Mouse (Mus musculus): ENCODE results near the gene Hjurp. TPM values are rescaled to one million over a fixed set of nuclear protein-coding genes. Genes with fewer than 3 reads are reported as not detected.

Gene Hjurp
- total and polyA plus RNA-seq, 2 experiments, result 32.8 to 90.1 TPM

- TF ChIP-seq CTCF (IDR thresholded peaks at IDR 0.05; ENCODE audit: low read depth, low read length) (no peak), POLR2A (IDR thresholded peaks at IDR 0.05; ENCODE audit: extremely low read depth, insufficient read depth, low read length) (no peak)
- no peak overlapping the region for H3K4me3 ChIP-seq (ENCODE audit: insufficient read depth, low read depth, low read length)
- no peak overlapping the region for H3K9ac ChIP-seq (ENCODE audit: low read depth, low read length)
- DNase-seq (ENCODE audit: extremely low read depth, low read depth, low spot score), result no peak
- H3K27ac ChIP-seq (replicated peaks; ENCODE audit: insufficient read depth, low read depth, low read length), result no peak overlapping the region
- WGBS, result 66% methylated on average over 6 of the region's 6 CpGs
- H3K79me2 ChIP-seq (ENCODE audit: control insufficient read depth, insufficient read depth, low read length), result peaks cover 12% of the 10 kb centered on the region; the same call in 1 of the 2 replicates
- H3K36me3 ChIP-seq (ENCODE audit: control insufficient read depth, insufficient read depth, low read length), result peaks cover 48% of the 10 kb centered on the region
- peaks cover 25% of the 10 kb centered on the region for H3K4me1 ChIP-seq (ENCODE audit: control insufficient read depth, insufficient read depth, low read length)
- no peaks in the 10 kb centered on the region for H3K27me3 ChIP-seq (ENCODE audit: control insufficient read depth, insufficient read depth, low read length)
Measured at GRCm38 (mm10) chr1:88262961-88263360, 14.5 kb downstream of the Hjurp start.

DNA sequence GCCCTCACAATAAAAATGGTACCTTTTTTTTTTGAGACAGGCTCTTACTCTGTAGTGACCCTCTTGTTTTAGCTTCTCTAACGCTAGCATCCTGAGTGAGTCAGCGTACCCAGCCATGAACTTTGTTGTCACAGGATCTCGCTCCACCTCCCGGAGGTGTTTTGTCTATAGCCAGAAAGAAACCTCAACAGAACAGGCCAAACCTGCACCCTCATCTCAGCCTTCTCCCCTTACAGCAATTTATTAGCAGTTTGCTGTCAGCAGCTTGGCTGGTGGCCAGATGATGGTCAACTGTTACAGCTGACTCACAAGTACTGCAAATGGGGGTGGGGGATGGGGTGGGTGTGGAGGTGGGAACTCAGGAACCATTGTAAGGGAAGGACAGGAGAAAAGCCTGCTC lies 15.2 kb downstream of the Hjurp start:
- Histone ChIP-seq H3K4me3 (ENCODE audit: insufficient read depth, low read depth, low read length) (no peak overlapping the region), H3K27me3 (ENCODE audit: control insufficient read depth, insufficient read depth, low read length) (no peaks in the 10 kb centered on the region), H3K27ac (replicated peaks; ENCODE audit: insufficient read depth, low read depth, low read length) (no peak overlapping the region), H3K79me2 (ENCODE audit: control insufficient read depth, insufficient read depth, low read length) (peaks cover 8% of the 10 kb centered on the region; the same call in 1 of the 2 replicates), H3K9ac (ENCODE audit: low read depth, low read length) (no peak overlapping the region), H3K4me1 (ENCODE audit: control insufficient read depth, insufficient read depth, low read length) (peaks cover 19% of the 10 kb centered on the region), H3K36me3 (ENCODE audit: control insufficient read depth, insufficient read depth, low read length) (peaks cover 41% of the 10 kb centered on the region)
- no peak for DNase-seq (ENCODE audit: extremely low read depth, low read depth, low spot score)
- 72% methylated on average over 4 of the region's 4 CpGs for WGBS
- TF ChIP-seq CTCF (IDR thresholded peaks at IDR 0.05; ENCODE audit: low read depth, low read length) (no peak), POLR2A (IDR thresholded peaks at IDR 0.05; ENCODE audit: extremely low read depth, insufficient read depth, low read length) (no peak)

- no peak overlapping the region for H3K9ac ChIP-seq (ENCODE audit: low read depth, low read length)
- no peak overlapping the region for H3K4me3 ChIP-seq (ENCODE audit: insufficient read depth, low read depth, low read length)
- peaks cover 4% of the 10 kb centered on the region; the same call in 1 of the 2 replicates for H3K79me2 ChIP-seq (ENCODE audit: control insufficient read depth, insufficient read depth, low read length)
- no peaks in the 10 kb centered on the region for H3K27me3 ChIP-seq (ENCODE audit: control insufficient read depth, insufficient read depth, low read length)
- no peak for DNase-seq (ENCODE audit: extremely low read depth, low read depth, low spot score)
- H3K4me1 ChIP-seq (ENCODE audit: control insufficient read depth, insufficient read depth, low read length), result peaks cover 19% of the 10 kb centered on the region
- 86% methylated on average over 7 of the region's 7 CpGs for WGBS
- TF ChIP-seq POLR2A (IDR thresholded peaks at IDR 0.05; ENCODE audit: extremely low read depth, insufficient read depth, low read length), result no peak
- no peak for TF ChIP-seq CTCF (IDR thresholded peaks at IDR 0.05; ENCODE audit: low read depth, low read length)
- H3K27ac ChIP-seq (replicated peaks; ENCODE audit: insufficient read depth, low read depth, low read length), result no peak overlapping the region
- H3K36me3 ChIP-seq (ENCODE audit: control insufficient read depth, insufficient read depth, low read length), result peaks cover 36% of the 10 kb centered on the region
Measured at GRCm38 (mm10) chr1:88261706-88262105, 15.7 kb downstream of the Hjurp start.

GRCm38 (mm10) chr1:88260604-88261377 lies 16.6 kb downstream of the Hjurp start:
- H3K36me3 ChIP-seq (ENCODE audit: control insufficient read depth, insufficient read depth, low read length), result peaks cover 26% of the 10 kb centered on the region
- H3K9ac ChIP-seq (ENCODE audit: low read depth, low read length), result no peak overlapping the region
- H3K79me2 ChIP-seq (ENCODE audit: control insufficient read depth, insufficient read depth, low read length), result no peaks in the 10 kb centered on the region
- no peak overlapping the region for H3K4me3 ChIP-seq (ENCODE audit: insufficient read depth, low read depth, low read length)
- H3K27me3 ChIP-seq (ENCODE audit: control insufficient read depth, insufficient read depth, low read length), result no peaks in the 10 kb centered on the region
- peak; percentile 60 for DNase-seq (ENCODE audit: extremely low read depth, low read depth, low spot score)
- no peak for TF ChIP-seq POLR2A (IDR thresholded peaks at IDR 0.05; ENCODE audit: extremely low read depth, insufficient read depth, low read length)
- TF ChIP-seq CTCF (IDR thresholded peaks at IDR 0.05; ENCODE audit: low read depth, low read length), result no peak
- WGBS, result 53% methylated on average over 10 of the region's 10 CpGs
- peaks cover 19% of the 10 kb centered on the region for H3K4me1 ChIP-seq (ENCODE audit: control insufficient read depth, insufficient read depth, low read length)
- peak overlapping the region; percentile 14 for H3K27ac ChIP-seq (replicated peaks; ENCODE audit: insufficient read depth, low read depth, low read length)

DNA sequence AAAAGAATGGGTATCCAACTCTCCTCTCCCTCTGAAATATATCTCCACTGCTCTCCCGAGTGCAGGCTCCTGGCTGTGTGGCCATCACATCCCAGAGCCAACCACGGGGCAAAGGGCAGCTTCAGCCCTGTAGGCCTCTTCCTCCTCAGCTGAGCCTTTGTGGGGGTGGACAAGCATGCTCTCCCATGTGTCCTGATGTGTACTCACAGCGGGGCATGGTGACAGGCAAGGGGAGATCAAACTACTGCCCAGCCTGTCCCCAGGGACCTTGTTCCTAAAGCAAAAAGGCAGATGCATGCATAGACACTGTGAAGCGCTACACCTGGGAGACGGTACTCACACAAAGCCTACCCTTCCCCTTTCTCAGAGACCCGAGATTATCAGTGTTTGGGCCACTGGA lies 17.3 kb downstream of the Hjurp start:
- H3K27ac ChIP-seq (replicated peaks; ENCODE audit: insufficient read depth, low read depth, low read length), result peak overlapping the region; percentile 18
- H3K36me3 ChIP-seq (ENCODE audit: control insufficient read depth, insufficient read depth, low read length), result peaks cover 20% of the 10 kb centered on the region
- 34% methylated on average over 6 of the region's 6 CpGs for WGBS
- peak; percentile 96 for DNase-seq (ENCODE audit: extremely low read depth, low read depth, low spot score)
- no peak overlapping the region for H3K4me3 ChIP-seq (ENCODE audit: insufficient read depth, low read depth, low read length)
- TF ChIP-seq CTCF (IDR thresholded peaks at IDR 0.05; ENCODE audit: low read depth, low read length) (no peak), POLR2A (IDR thresholded peaks at IDR 0.05; ENCODE audit: extremely low read depth, insufficient read depth, low read length) (no peak)
- no peaks in the 10 kb centered on the region for H3K79me2 ChIP-seq (ENCODE audit: control insufficient read depth, insufficient read depth, low read length)
- H3K9ac ChIP-seq (ENCODE audit: low read depth, low read length), result no peak overlapping the region
- H3K27me3 ChIP-seq (ENCODE audit: control insufficient read depth, insufficient read depth, low read length), result no peaks in the 10 kb centered on the region
- peaks cover 19% of the 10 kb centered on the region for H3K4me1 ChIP-seq (ENCODE audit: control insufficient read depth, insufficient read depth, low read length)

DNA sequence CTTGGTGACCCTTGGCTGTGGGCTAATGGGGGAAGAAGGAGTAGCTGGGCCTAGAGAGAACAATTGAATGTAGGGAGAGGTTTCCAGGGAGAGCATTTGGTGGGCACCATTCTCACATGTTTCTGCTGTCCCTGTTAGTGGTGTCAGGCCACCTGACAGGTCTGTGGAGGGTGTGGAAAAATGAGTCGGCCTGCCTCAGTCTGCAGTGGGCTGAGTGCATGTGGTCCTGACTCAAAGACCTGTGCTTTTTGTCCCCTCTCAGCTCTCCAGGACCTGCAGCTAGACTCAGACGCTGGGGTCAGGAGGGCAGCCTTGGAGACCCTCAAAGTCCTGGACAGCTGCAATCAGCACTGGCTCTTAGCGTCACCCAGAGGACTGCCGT lies 17.8 kb downstream of the Hjurp start:
- TF ChIP-seq CTCF (IDR thresholded peaks at IDR 0.05; ENCODE audit: low read depth, low read length) (no peak), POLR2A (IDR thresholded peaks at IDR 0.05; ENCODE audit: extremely low read depth, insufficient read depth, low read length) (no peak)
- Histone ChIP-seq H3K36me3 (ENCODE audit: control insufficient read depth, insufficient read depth, low read length) (peaks cover 15% of the 10 kb centered on the region), H3K79me2 (ENCODE audit: control insufficient read depth, insufficient read depth, low read length) (no peaks in the 10 kb centered on the region), H3K4me3 (ENCODE audit: insufficient read depth, low read depth, low read length) (no peak overlapping the region), H3K4me1 (ENCODE audit: control insufficient read depth, insufficient read depth, low read length) (peaks cover 19% of the 10 kb centered on the region), H3K27ac (replicated peaks; ENCODE audit: insufficient read depth, low read depth, low read length) (peak overlapping the region; percentile 18), H3K27me3 (ENCODE audit: control insufficient read depth, insufficient read depth, low read length) (no peaks in the 10 kb centered on the region), H3K9ac (ENCODE audit: low read depth, low read length) (no peak overlapping the region)
- no peak for DNase-seq (ENCODE audit: extremely low read depth, low read depth, low spot score)
- 64% methylated on average over 4 of the region's 4 CpGs for WGBS

All from liver, adult 2 months (tissue).